Mouse (Mus musculus): ENCODE measurements around the gene Ssbp2.

DNA sequence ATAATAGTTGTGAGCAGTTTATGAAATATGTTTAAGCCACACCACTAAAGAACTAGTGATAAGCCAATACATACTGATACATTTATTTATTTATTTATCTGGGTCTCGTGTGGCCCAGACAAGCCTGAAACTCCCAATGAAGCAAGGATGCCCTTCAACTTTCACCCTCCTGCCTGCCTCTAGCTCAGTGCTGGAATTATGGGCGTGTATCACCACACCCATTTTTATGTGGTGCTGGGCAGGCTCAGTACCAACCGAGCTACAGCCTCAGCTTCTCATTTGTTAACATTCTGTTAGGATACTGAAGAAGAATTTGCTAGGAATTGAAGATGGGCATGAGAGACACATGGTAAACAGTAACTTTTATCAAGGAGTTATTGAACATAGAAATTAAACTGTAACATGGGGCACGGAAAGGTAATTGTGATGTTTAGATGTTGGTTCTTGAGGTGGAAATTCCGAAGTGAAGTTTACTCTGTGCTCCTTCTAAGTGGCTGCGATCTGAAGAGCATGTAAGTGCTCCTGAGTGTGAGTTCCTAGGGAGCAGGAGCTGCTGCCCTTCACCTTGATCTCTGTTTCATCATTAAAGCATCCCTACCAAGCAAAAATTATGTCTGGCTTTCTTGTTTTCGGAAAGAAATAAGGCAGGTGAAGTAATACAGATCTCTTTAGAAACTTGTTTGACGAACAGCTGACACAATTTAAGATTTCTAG is 5.1 kb downstream of the Ssbp2 start:
- no peak for TF ChIP-seq POLR2A (IDR thresholded peaks at IDR 0.05; ENCODE audit: borderline replicate concordance, insufficient read depth, low read length)
- TF ChIP-seq CTCF (IDR thresholded peaks at IDR 0.05; ENCODE audit: borderline replicate concordance, insufficient read depth, low read depth, low read length) = no peak
